Mouse (Mus musculus) MEL (cell line): ENCODE measurements around the gene Hax1. TPM values are rescaled to one million over a fixed set of nuclear protein-coding genes. Genes with fewer than 3 reads are reported as not detected.

Source experiments
- DNase-seq: peaks from one replicate; pipeline ENCODE4 v3.0.0; 2011; ENCODE audit warnings: low read depth, low spot score
- H3K27ac ChIP-seq: 2 replicates; pipeline ENCODE4 v1.5.1; 2012; ENCODE audit warnings: low read depth, mild to moderate bottlenecking, control low read depth, low read length, moderate library complexity; ENCODE audit not compliant: control insufficient read depth
- H3K27me3 ChIP-seq, 2 experiments: fragments of 150-350 bp in 1 of 2; sonication (generic) in 1 of 2; 2 replicates each; pipeline ENCODE4 v1.6.1; 2012; ENCODE audit warnings: low read length in 2 of 2, mild to moderate bottlenecking in 2 of 2, improper control_type of control experiment in 1 of 2, moderate library complexity in 1 of 2; ENCODE audit not compliant: insufficient read depth in 2 of 2, control insufficient read depth in 1 of 2
- H3K36me3 ChIP-seq, 2 experiments: 2 replicates each; pipeline ENCODE4 v1.6.1; 2012 to 2014; ENCODE audit warnings: low read length in 2 of 2, improper control_type of control experiment in 1 of 2, inconsistent platforms in 1 of 2, mild to moderate bottlenecking in 1 of 2; ENCODE audit not compliant: insufficient read depth in 2 of 2, control insufficient read depth in 1 of 2
- H3K4me1 ChIP-seq, 2 experiments: fragments of 150-350 bp in 1 of 2; sonication (generic) in 1 of 2; 2 replicates each; pipeline ENCODE4 v1.6.1; 2012; ENCODE audit warnings: low read length in 2 of 2, improper control_type of control experiment in 1 of 2, mild to moderate bottlenecking in 1 of 2; ENCODE audit not compliant: insufficient read depth in 2 of 2, control insufficient read depth in 1 of 2
- H3K4me3 ChIP-seq, 2 experiments: fragments of 150-350 bp in 1 of 2; sonication (generic) in 1 of 2; 2 replicates each; pipeline ENCODE4 v1.5.1; 2012; ENCODE audit warnings: low read depth in 2 of 2, low read length in 2 of 2, mild to moderate bottlenecking in 2 of 2, moderate library complexity in 2 of 2, control low read depth in 1 of 2, improper control_type of control experiment in 1 of 2; ENCODE audit not compliant: control insufficient read depth in 1 of 2, insufficient read depth in 1 of 2
- H3K79me2 ChIP-seq: 2 replicates; pipeline ENCODE4 v1.6.1; 2012; ENCODE audit warnings: mild to moderate bottlenecking, low read length, moderate library complexity; ENCODE audit not compliant: control insufficient read depth, poor library complexity, insufficient read depth
- H3K9ac ChIP-seq: 2 replicates; pipeline ENCODE4 v1.6.1; 2012; ENCODE audit warnings: low read depth, mild to moderate bottlenecking, control low read depth, low read length, moderate library complexity; ENCODE audit not compliant: control insufficient read depth, poor library complexity, severe bottlenecking
- H3K9me3 ChIP-seq: fragments of 150-350 bp; sonication (generic); replicated peaks from 2 replicates; pipeline ENCODE4 v1.6.1; 2012; ENCODE audit warnings: mild to moderate bottlenecking, low read length, improper control_type of control experiment, moderate library complexity; ENCODE audit not compliant: insufficient read depth
- BHLHE40 ChIP-seq: IDR thresholded peaks from 2 replicates; pipeline ENCODE4 v1.6.1; 2012; ENCODE audit warnings: low read depth, mild to moderate bottlenecking, inconsistent platforms, low read length, improper control_type of control experiment, borderline replicate concordance
- CTCF ChIP-seq, 3 experiments: IDR thresholded peaks in 2 of 3; conservative IDR thresholded peaks in 1 of 3; 2 replicates each; pipeline ENCODE4 v1.5.1; 2011 to 2012; ENCODE audit warnings: low read length in 3 of 3, low read depth in 2 of 3, mild to moderate bottlenecking in 2 of 3, improper control_type of control experiment in 1 of 3, inconsistent platforms in 1 of 3, mixed read lengths in 1 of 3, moderate library complexity in 1 of 3; ENCODE audit not compliant: control insufficient read depth in 1 of 3, insufficient read depth in 1 of 3, poor library complexity in 1 of 3, severe bottlenecking in 1 of 3
- RCOR1 ChIP-seq: IDR thresholded peaks from 2 replicates; pipeline ENCODE4 v1.6.1; 2012; ENCODE audit warnings: low read depth, mild to moderate bottlenecking, inconsistent platforms, low read length, improper control_type of control experiment
- SMC3 ChIP-seq: IDR thresholded peaks from 2 replicates; pipeline ENCODE4 v1.6.1; 2011; ENCODE audit warnings: low read depth, low read length, improper control_type of control experiment
- polyA plus RNA-seq, 2 experiments: library from polyadenylated mRNA; stranded (reverse) in 1 of 2; unstranded in 1 of 2; fragments of >175 nt in 1 of 2; fragments of >200 nt in 1 of 2; gene quantifications; 2 replicates each; pipeline versions ENCODE4 v1.2.1 to v1.2.4; 2012; ENCODE audit warnings: low replicate concordance in 2 of 2, low read depth in 1 of 2; ENCODE audit not compliant: insufficient read length in 2 of 2, insufficient read depth in 1 of 2, missing spikeins in 1 of 2
- total RNA-seq: library from RNA; depleted of rRNA; stranded (reverse); fragments of 300-350 nt; gene quantifications from 2 replicates; pipeline ENCODE4 v1.2.3, GENCODE M21; 2012; rRNA removed

The Hax1 gene
- total and polyA plus RNA-seq, 3 experiments, result 232 to 322 TPM; not detected in 1

DNA sequence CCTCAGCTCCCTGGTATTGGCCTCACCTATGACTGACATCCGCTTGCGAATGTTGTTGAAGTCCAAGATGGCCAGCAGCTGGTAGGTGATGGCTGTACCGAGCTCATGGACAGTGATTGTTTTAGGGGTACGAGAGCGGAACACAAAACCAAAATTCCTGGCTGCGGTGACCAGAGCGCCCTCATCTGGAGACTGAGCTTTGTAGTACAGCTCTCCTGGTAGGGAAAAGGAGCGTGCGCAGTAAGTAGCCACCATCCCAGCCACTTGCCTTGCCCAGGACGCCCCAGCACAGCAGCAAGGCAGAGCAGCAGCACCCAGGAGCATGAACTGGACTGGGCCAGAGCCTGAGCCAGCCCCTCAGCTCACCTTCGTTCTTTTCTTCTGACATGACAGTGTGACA lies 50.6 kb downstream of the Hax1 start:
- H3K79me2 ChIP-seq, result no peaks in the 10 kb centered on the region
- no peaks in the 10 kb centered on the region for H3K4me1 ChIP-seq
- no peaks in the 10 kb centered on the region for H3K27me3 ChIP-seq
- H3K9me3 ChIP-seq, result no peaks in the 10 kb centered on the region
- TF ChIP-seq RCOR1 (no peak), SMC3 (peak; percentile 16; the same call in 1 of the 2 replicates), CTCF (IDR thresholded peaks at IDR 0.05 in 2 of 3, conservative IDR thresholded peaks at IDR 0.05 in 1 of 3; ENCODE audit: control insufficient read depth in 1 of 3, insufficient read depth in 1 of 3, low read depth in 2 of 3, low read length in 3 of 3, poor library complexity in 1 of 3, severe bottlenecking in 1 of 3) (peak in 2 of 3 experiments; percentile 33 to 46; a peak in 4 of 6 replicates), BHLHE40 (no peak)
- H3K9ac ChIP-seq, result no peak overlapping the region
- no peak overlapping the region for H3K27ac ChIP-seq
- no peak overlapping the region for H3K4me3 ChIP-seq
- H3K36me3 ChIP-seq, result peaks cover 0 to 14% of the 10 kb centered on the region in 2 experiments; a peak in 2 of 4 replicates
- DNase-seq, result no peak

Other genes with a start within 250 kb of the Hax1 start
- 0.98 and 1.6 TPM in 2 replicates for gene Chrnb2, start 234.1 kb downstream of the Hax1 start, total RNA-seq
- 1 to 10 TPM in 1 of 2 experiments, not detected in 1; 4.0 TPM for gene Chrnb2, start 234.1 kb downstream of the Hax1 start, polyA plus RNA-seq
- gene Ube2q1, start 225.2 kb downstream of the Hax1 start, total RNA-seq, result 72.6 and 73.8 TPM in 2 replicates
- 100 to 1,000 TPM in 1 of 2 experiments, 10 to 100 TPM in 1; 89.0 to 162 TPM for gene Ube2q1, start 225.2 kb downstream of the Hax1 start, polyA plus RNA-seq
- 3.3 and 5.3 TPM in 2 replicates for gene She, start 167.4 kb downstream of the Hax1 start, total RNA-seq
- gene She, start 167.4 kb downstream of the Hax1 start, polyA plus RNA-seq, result 1 to 10 TPM in 1 of 2 experiments, not detected in 1; 3.5 TPM
- 0.13 and 0.15 TPM in 2 replicates for gene Il6ra, start 85.6 kb downstream of the Hax1 start, total RNA-seq
- 1 to 10 TPM in 1 of 2 experiments, not detected in 1; 3.4 TPM for gene Il6ra, start 85.6 kb downstream of the Hax1 start, polyA plus RNA-seq
- 26.2 and 27.1 TPM in 2 replicates for gene Atp8b2, start 35.3 kb downstream of the Hax1 start, total RNA-seq
- gene Atp8b2, start 35.3 kb downstream of the Hax1 start, polyA plus RNA-seq, result 10 to 100 TPM in 1 of 2 experiments, not detected in 1; 44.7 TPM
- 152 and 161 TPM in 2 replicates for gene 4933434E20Rik, start 52.9 kb upstream of the Hax1 start, total RNA-seq
- gene 4933434E20Rik, start 52.9 kb upstream of the Hax1 start, polyA plus RNA-seq, result 100 to 1,000 TPM; 184 to 227 TPM
- 102 and 107 TPM in 2 replicates for gene Ubap2l, start 53.8 kb upstream of the Hax1 start, total RNA-seq
- 100 to 1,000 TPM; 247 to 442 TPM for gene Ubap2l, start 53.8 kb upstream of the Hax1 start, polyA plus RNA-seq
- 274 and 314 TPM in 2 replicates for gene Tpm3, start 73.9 kb upstream of the Hax1 start, total RNA-seq
- gene Tpm3, start 73.9 kb upstream of the Hax1 start, polyA plus RNA-seq, result 100 to 1,000 TPM; 205 to 273 TPM
- 0.54 and 0.62 TPM in 2 replicates for gene Nup210l, start 105.4 kb upstream of the Hax1 start, total RNA-seq
- gene Nup210l, start 105.4 kb upstream of the Hax1 start, polyA plus RNA-seq, result under 1 TPM in 1 of 2 experiments, not detected in 1; 0.65 TPM
- gene Rps27, start 214.9 kb upstream of the Hax1 start, total RNA-seq, result 5,481 and 6,504 TPM in 2 replicates
- gene Rps27, start 214.9 kb upstream of the Hax1 start, polyA plus RNA-seq, result 1,000 to 10,000 TPM in 1 of 2 experiments, not detected in 1; 2,476 TPM
- 4.3 and 5.1 TPM in 2 replicates for gene Rab13, start 214.9 kb upstream of the Hax1 start, total RNA-seq
- 1 to 10 TPM in 1 of 2 experiments, not detected in 1; 7.7 TPM for gene Rab13, start 214.9 kb upstream of the Hax1 start, polyA plus RNA-seq
- gene Jtb, start 232.8 kb upstream of the Hax1 start, total RNA-seq, result 76.0 and 107 TPM in 2 replicates
- 100 to 1,000 TPM in 1 of 2 experiments, not detected in 1; 103 TPM for gene Jtb, start 232.8 kb upstream of the Hax1 start, polyA plus RNA-seq
- 0.08 TPM in 1 of 2 replicates, not detected in the other for gene Creb3l4, start 244.7 kb upstream of the Hax1 start, total RNA-seq
- under 1 TPM in 1 of 2 experiments, not detected in 1; 0.07 TPM for gene Creb3l4, start 244.7 kb upstream of the Hax1 start, polyA plus RNA-seq
- gene Slc39a1, start 249.4 kb upstream of the Hax1 start, total RNA-seq, result 47.2 and 58.5 TPM in 2 replicates
- 10 to 100 TPM; 61.7 to 80.5 TPM for gene Slc39a1, start 249.4 kb upstream of the Hax1 start, polyA plus RNA-seq